Comparison of ENCODE assay signal across 21 mouse cellular contexts in genomic region chr4:41633001-41633400, GRCm38 (mm10). TPM values are rescaled to one million over a fixed set of nuclear protein-coding genes. Genes with fewer than 3 reads are reported as not detected.
"Had no signal": no experiment of that assay in that cellular context is flagged by ENCODE, and none has a peak within 500 bp of the region (broad histone marks: within the 10 kb centered on the region; RNA-seq: fewer than 3 reads in every experiment).

No protein-coding gene starts in this region.

- H3K9me3 ChIP-seq: liver, embryonic 13.5 days; liver, embryonic 15.5 days; lung, embryonic 15.5 days; midbrain, embryonic 13.5 days; midbrain, embryonic 15.5 days; neural tube, embryonic 13.5 days; neural tube, embryonic 15.5 days had no signal

- H3K4me2 ChIP-seq: liver, embryonic 11.5 days; liver, embryonic 13.5 days; liver, embryonic 15.5 days; lung, embryonic 15.5 days; midbrain, embryonic 13.5 days; midbrain, embryonic 15.5 days; neural tube, embryonic 13.5 days; neural tube, embryonic 15.5 days had no signal

- H3K27me3 ChIP-seq: lung, embryonic 15.5 days; midbrain, embryonic 15.5 days; neural tube, embryonic 13.5 days; neural tube, embryonic 15.5 days had no signal

- H3K9ac ChIP-seq: liver, embryonic 13.5 days; liver, embryonic 15.5 days; liver, postnatal 0 days; lung, embryonic 15.5 days; midbrain, embryonic 13.5 days; midbrain, embryonic 15.5 days; neural tube, embryonic 13.5 days; neural tube, embryonic 15.5 days had no signal

- H3K4me3 ChIP-seq: liver, embryonic 13.5 days; liver, embryonic 15.5 days; lung, embryonic 15.5 days; megakaryocyte, embryonic 14.5 days; midbrain, embryonic 13.5 days; midbrain, embryonic 15.5 days; myocyte; neural tube, embryonic 13.5 days; neural tube, embryonic 15.5 days had no signal

- H3K36me3 ChIP-seq: liver, embryonic 13.5 days; liver, embryonic 15.5 days; lung, embryonic 15.5 days; midbrain, embryonic 15.5 days; neural tube, embryonic 15.5 days had no signal

- ATAC-seq: liver, postnatal 0 days; midbrain, embryonic 13.5 days; midbrain, embryonic 15.5 days had no signal

- DNase-seq: liver, embryonic 13.5 days; liver, postnatal 0 days; retina, postnatal 1 day; right cerebral cortex, adult 18-20 months; right cerebral cortex, postnatal 25 days; right cerebral cortex, postnatal 4 days; spleen, adult 18-20 months; thymus, adult 18-20 months; thymus, postnatal 14 days; thymus, postnatal 36 days had no signal

- H3K27ac ChIP-seq: liver, embryonic 13.5 days; liver, embryonic 15.5 days; lung, embryonic 15.5 days; macrophage; neural tube, embryonic 13.5 days; neural tube, embryonic 15.5 days had no signal

RNA-seq across cellular contexts. Expression of gene Enho, which starts 7.1 kb away (rescaled TPM):
- total RNA-seq: megakaryocyte progenitor cell, adult 5-6 weeks had no signal
